Mouse (Mus musculus): ENCODE data around the gene Smarcad1. TPM values are rescaled to one million over a fixed set of nuclear protein-coding genes. Genes with fewer than 3 reads are reported as not detected.
"Not testable (repeated sequence)": the region's sequence is repeated elsewhere in the genome, so short reads cannot be mapped to it uniquely, and the experiment has no call there.

Gene Smarcad1
- polyA plus RNA-seq (2015; fragmentation: Nextera tagmentation; extraction: Ambion mirVana), result 59.8 and 62.8 TPM in 2 replicates

GRCm38 (mm10) chr6:65042491-65043171, at the start of gene Smarcad1:
Gene Smarcad1, plus strand, starts transcription at chr6:65042583.
- Histone ChIP-seq H3K36me3 (ENCODE audit: insufficient read depth, low read length) (peaks cover 12% of the 10 kb centered on the region; the same call in 1 of the 2 replicates), H3K27me3 (ENCODE audit: insufficient read depth, low read length) (no peaks in the 10 kb centered on the region), H3K4me3 (replicated peaks; ENCODE audit: low read depth, low read length) (peak within 1 kb of the TSS; percentile 76), H3K27ac (peak within 1 kb of the TSS; percentile 96), H3K9me3 (replicated peaks; ENCODE audit: low read length) (no peaks in the 10 kb centered on the region), H3K9ac (ENCODE audit: low read depth, low read length) (peak within 1 kb of the TSS; percentile 90), H3K4me1 (replicated peaks; ENCODE audit: insufficient read depth, low read length) (no peaks in the 10 kb centered on the region), H3K4me2 (ENCODE audit: low read length) (peak within 1 kb of the TSS; percentile 77)
- ATAC-seq (replicated peaks; ENCODE audit: low FRiP score, low read depth) (peak; percentile 95), DNase-seq (ENCODE audit: low spot score) (peak; percentile 99)
- WGBS, result under 1% methylated on average over 81 of the region's 81 CpGs
- no peak for TF ChIP-seq CTCF (IDR thresholded peaks at IDR 0.05; ENCODE audit: low read depth)

DNA sequence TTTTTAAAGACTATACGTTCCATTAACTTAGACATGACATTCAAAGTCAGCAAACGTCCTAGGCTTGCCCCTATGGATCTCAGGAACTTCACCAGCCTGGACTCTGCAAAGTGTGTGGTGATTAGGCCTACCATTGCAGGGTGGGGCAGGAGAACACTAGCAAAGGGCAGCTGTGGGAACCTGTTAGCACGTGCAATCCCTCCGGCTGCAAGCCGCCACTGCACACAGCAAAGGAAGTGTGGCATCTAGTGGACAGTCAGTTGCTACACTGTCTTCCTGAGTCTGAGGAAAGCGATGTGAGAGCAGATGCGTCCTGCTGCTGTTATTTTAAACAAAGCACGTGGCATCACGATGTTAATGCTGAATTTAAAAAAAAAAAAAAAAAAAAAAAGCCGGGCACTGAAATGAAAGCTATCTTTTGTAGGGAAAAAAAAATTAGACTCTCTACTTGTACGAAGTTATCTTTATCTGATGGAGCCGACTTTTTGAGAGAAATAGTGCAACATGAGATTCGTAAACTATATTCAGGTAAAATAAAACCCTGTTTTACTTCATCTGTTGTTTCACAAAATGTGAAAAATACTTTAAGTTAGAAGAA, 45.5 kb upstream of the Smarcad1 start:
- H3K27ac ChIP-seq, result no peak overlapping the region
- 33% methylated on average over 13 of the region's 13 CpGs for WGBS
- H3K36me3 ChIP-seq (ENCODE audit: insufficient read depth, low read length), result no peaks in the 10 kb centered on the region
- H3K4me3 ChIP-seq (replicated peaks; ENCODE audit: low read depth, low read length), result no peak overlapping the region
- H3K4me1 ChIP-seq (replicated peaks; ENCODE audit: insufficient read depth, low read length), result no peaks in the 10 kb centered on the region
- peak; percentile 63 for TF ChIP-seq CTCF (IDR thresholded peaks at IDR 0.05; ENCODE audit: low read depth)
- no peak overlapping the region for H3K9ac ChIP-seq (ENCODE audit: low read depth, low read length)
- no peaks in the 10 kb centered on the region for H3K27me3 ChIP-seq (ENCODE audit: insufficient read depth, low read length)
- no peaks in the 10 kb centered on the region for H3K9me3 ChIP-seq (replicated peaks; ENCODE audit: low read length)
- no peak overlapping the region for H3K4me2 ChIP-seq (ENCODE audit: low read length)
- DNase-seq (ENCODE audit: low spot score) (peak; percentile 35), ATAC-seq (replicated peaks; ENCODE audit: low FRiP score, low read depth) (0 out of 2 replicates have a peak, but pooled peaks have one; percentile 33)

- 86% methylated on average over 2 of the region's 2 CpGs for WGBS
- no peak overlapping the region for H3K4me2 ChIP-seq (ENCODE audit: low read length)
- H3K4me3 ChIP-seq (replicated peaks; ENCODE audit: low read depth, low read length), result no peak overlapping the region
- no peaks in the 10 kb centered on the region for H3K36me3 ChIP-seq (ENCODE audit: insufficient read depth, low read length)
- peak; percentile 11; the same call in 1 of the 2 replicates for TF ChIP-seq CTCF (IDR thresholded peaks at IDR 0.05; ENCODE audit: low read depth)
- no peak for DNase-seq (ENCODE audit: low spot score)
- no peak overlapping the region for H3K27ac ChIP-seq
- no peaks in the 10 kb centered on the region for H3K9me3 ChIP-seq (replicated peaks; ENCODE audit: low read length)
- ATAC-seq (replicated peaks; ENCODE audit: low FRiP score, low read depth), result no peak
- no peaks in the 10 kb centered on the region for H3K4me1 ChIP-seq (replicated peaks; ENCODE audit: insufficient read depth, low read length)
- no peaks in the 10 kb centered on the region for H3K27me3 ChIP-seq (ENCODE audit: insufficient read depth, low read length)
- H3K9ac ChIP-seq (ENCODE audit: low read depth, low read length), result no peak overlapping the region
Measured at GRCm38 (mm10) chr6:64997805-64998204, 44.6 kb upstream of the Smarcad1 start.

DNA sequence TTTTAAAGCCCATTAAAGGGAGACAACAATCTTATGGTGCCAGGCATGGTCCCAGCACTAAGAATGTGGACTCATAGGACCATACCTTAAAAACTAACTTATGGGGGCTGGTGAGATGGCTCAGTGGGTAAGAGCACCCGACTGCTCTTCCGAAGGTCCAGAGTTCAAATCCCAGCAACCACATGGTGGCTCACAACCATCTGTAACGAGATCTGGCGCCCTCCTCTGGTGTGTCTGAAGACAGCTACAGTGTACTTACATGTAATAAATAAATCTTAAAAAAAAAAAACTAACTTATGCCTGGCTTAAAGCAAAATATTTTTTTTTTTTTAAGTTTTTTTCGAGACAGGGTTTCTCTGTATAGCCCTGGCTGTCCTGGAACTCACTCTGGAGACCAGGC, 41.6 kb upstream of the Smarcad1 start:
- H3K27me3 ChIP-seq (ENCODE audit: insufficient read depth, low read length); ATAC-seq (replicated peaks; ENCODE audit: low FRiP score, low read depth); H3K4me1 ChIP-seq (replicated peaks; ENCODE audit: insufficient read depth, low read length); H3K4me3 ChIP-seq (replicated peaks; ENCODE audit: low read depth, low read length); H3K4me2 ChIP-seq (ENCODE audit: low read length); H3K9me3 ChIP-seq (replicated peaks; ENCODE audit: low read length); H3K36me3 ChIP-seq (ENCODE audit: insufficient read depth, low read length); H3K27ac ChIP-seq; H3K9ac ChIP-seq (ENCODE audit: low read depth, low read length); DNase-seq (ENCODE audit: low spot score): not testable (repeated sequence)
- 79% methylated on average over 5 of the region's 5 CpGs for WGBS

DNA sequence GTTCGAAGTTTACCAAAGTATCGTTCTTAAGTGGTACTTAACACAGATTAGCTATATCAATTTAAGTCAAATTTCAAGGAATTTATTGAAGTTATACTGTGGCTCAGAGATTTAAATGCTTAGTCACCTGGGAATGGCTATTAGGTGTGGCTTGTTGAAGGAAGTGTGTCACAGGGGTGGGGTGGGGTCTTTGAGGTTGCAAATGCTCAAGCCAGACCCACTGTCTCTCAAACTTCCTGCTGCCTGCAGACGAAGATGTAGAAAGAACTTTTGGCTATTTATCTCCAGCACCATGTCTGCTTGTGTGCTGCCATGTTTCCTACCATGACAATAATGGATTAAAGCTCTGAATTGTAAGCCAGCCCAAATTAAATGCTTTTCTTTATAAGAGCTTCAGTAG, 40.2 kb upstream of the Smarcad1 start:
- no peaks in the 10 kb centered on the region for H3K27me3 ChIP-seq (ENCODE audit: insufficient read depth, low read length)
- no peak overlapping the region for H3K4me3 ChIP-seq (replicated peaks; ENCODE audit: low read depth, low read length)
- H3K27ac ChIP-seq, result no peak overlapping the region
- no peak for TF ChIP-seq CTCF (IDR thresholded peaks at IDR 0.05; ENCODE audit: low read depth)
- no peak overlapping the region for H3K4me2 ChIP-seq (ENCODE audit: low read length)
- no peaks in the 10 kb centered on the region for H3K36me3 ChIP-seq (ENCODE audit: insufficient read depth, low read length)
- H3K9me3 ChIP-seq (replicated peaks; ENCODE audit: low read length), result no peaks in the 10 kb centered on the region
- ATAC-seq (replicated peaks; ENCODE audit: low FRiP score, low read depth) (no peak), DNase-seq (ENCODE audit: low spot score) (no peak)
- H3K9ac ChIP-seq (ENCODE audit: low read depth, low read length), result no peak overlapping the region
- H3K4me1 ChIP-seq (replicated peaks; ENCODE audit: insufficient read depth, low read length), result no peaks in the 10 kb centered on the region
- WGBS, result 74% methylated on average over 3 of the region's 3 CpGs

DNA sequence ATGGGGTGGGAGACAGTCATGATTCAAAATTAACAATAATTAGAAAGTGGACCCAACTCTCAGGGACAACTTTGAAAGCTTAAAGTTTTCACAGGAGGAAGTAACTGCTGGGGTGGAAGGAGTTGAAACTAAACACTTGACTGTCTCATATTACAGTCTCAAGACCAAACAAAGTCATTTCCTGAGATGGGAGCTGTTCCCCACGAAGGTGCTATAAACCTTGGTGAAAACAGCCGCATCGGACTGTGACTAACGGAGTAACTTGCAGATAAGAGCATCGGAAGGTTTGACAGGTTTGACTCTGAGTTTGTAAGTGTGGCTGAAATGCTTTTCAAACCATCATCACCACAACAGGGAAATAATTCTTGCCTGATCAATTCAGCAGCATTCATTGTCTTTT, 33.5 kb upstream of the Smarcad1 start:
- TF ChIP-seq CTCF (IDR thresholded peaks at IDR 0.05; ENCODE audit: low read depth), result no peak
- H3K27me3 ChIP-seq (ENCODE audit: insufficient read depth, low read length), result no peaks in the 10 kb centered on the region
- no peaks in the 10 kb centered on the region for H3K9me3 ChIP-seq (replicated peaks; ENCODE audit: low read length)
- no peaks in the 10 kb centered on the region for H3K4me1 ChIP-seq (replicated peaks; ENCODE audit: insufficient read depth, low read length)
- no peaks in the 10 kb centered on the region for H3K36me3 ChIP-seq (ENCODE audit: insufficient read depth, low read length)
- WGBS, result 2% methylated on average over 5 of the region's 5 CpGs
- DNase-seq (ENCODE audit: low spot score) (peak; percentile 14), ATAC-seq (replicated peaks; ENCODE audit: low FRiP score, low read depth) (no peak)
- no peak overlapping the region for H3K27ac ChIP-seq
- no peak overlapping the region for H3K9ac ChIP-seq (ENCODE audit: low read depth, low read length)
- no peak overlapping the region for H3K4me3 ChIP-seq (replicated peaks; ENCODE audit: low read depth, low read length)
- no peak overlapping the region for H3K4me2 ChIP-seq (ENCODE audit: low read length)

Measured in kidney, postnatal 0 days (tissue).